Mouse (Mus musculus) thymus, postnatal 0 days (tissue): ENCODE measurements around the gene Per1. TPM values are rescaled to one million over a fixed set of nuclear protein-coding genes. Genes with fewer than 3 reads are reported as not detected.
A peak's percentile ranks its signal among the peaks of the same experiment; 100 is the strongest.

Source experiments
- DNase-seq: peaks from one replicate; pipeline ENCODE4 v3.0.0-alpha.2; 2015; ENCODE audit warnings: low spot score
- polyA plus RNA-seq: library from polyadenylated mRNA; unstranded; fragments of >200 nt; fragmentation: Nextera tagmentation; extraction: Ambion mirVana; gene quantifications from 2 replicates; pipeline ENCODE4 v1.2.1, GENCODE M21; 2015

Per1 gene
- polyA plus RNA-seq, 1 experiment from 2014 or later = 3.5 TPM

GRCm38 (mm10) chr11:69098762-69099091 lies 3.7 kb downstream of the Per1 start:
- peak; percentile 89 for DNase-seq

GRCm38 (mm10) chr11:69099177-69099914 lies 4.3 kb downstream of the Per1 start:
- peak; percentile 30 for DNase-seq

GRCm38 (mm10) chr11:69099915-69100345 lies 4.9 kb downstream of the Per1 start:
- peak; percentile 91 for DNase-seq

GRCm38 (mm10) chr11:69100639-69101360 lies 5.8 kb downstream of the Per1 start:
- DNase-seq = no peak

GRCm38 (mm10) chr11:69101604-69102402 lies 6.8 kb downstream of the Per1 start:
- no peak for DNase-seq

GRCm38 (mm10) chr11:69102403-69102725 lies 7.3 kb downstream of the Per1 start:
- DNase-seq = no peak

- DNase-seq = no peak
Observed at GRCm38 (mm10) chr11:69103121-69103520, 8.1 kb downstream of the Per1 start.

- no peak for DNase-seq
Observed at GRCm38 (mm10) chr11:69103531-69104435, 8.8 kb downstream of the Per1 start.

- DNase-seq = no peak
Observed at GRCm38 (mm10) chr11:69104487-69104886, 9.5 kb downstream of the Per1 start.

GRCm38 (mm10) chr11:69105227-69105626 lies 10.2 kb downstream of the Per1 start:
- DNase-seq = no peak

GRCm38 (mm10) chr11:69105796-69106195 lies 10.8 kb downstream of the Per1 start:
- no peak for DNase-seq

GRCm38 (mm10) chr11:69106299-69106698 lies 11.3 kb downstream of the Per1 start:
- DNase-seq = no peak

GRCm38 (mm10) chr11:69106842-69107241 lies 11.8 kb downstream of the Per1 start:
- no peak for DNase-seq

- DNase-seq = no peak
Observed at GRCm38 (mm10) chr11:69107676-69108075, 12.7 kb downstream of the Per1 start.

- DNase-seq = no peak
Observed at GRCm38 (mm10) chr11:69108223-69108622, 13.2 kb downstream of the Per1 start.

GRCm38 (mm10) chr11:69109032-69109900 lies 14.2 kb downstream of the Per1 start:
- no peak for DNase-seq

- peak; percentile 87 for DNase-seq
Observed at GRCm38 (mm10) chr11:69110319-69111046, 15.5 kb downstream of the Per1 start.

- no peak for DNase-seq
Observed at GRCm38 (mm10) chr11:69111051-69111810, 16.2 kb downstream of the Per1 start.

GRCm38 (mm10) chr11:69111865-69112264 lies 16.8 kb downstream of the Per1 start:
- DNase-seq = no peak
